Mouse (Mus musculus) thymus, postnatal 4 days (tissue): ENCODE data around the gene Slc2a8.

Experiments used
- DNase-seq: peaks from one replicate; pipeline ENCODE4 v3.0.0; 2021

Gene Slc2a8

GRCm38 (mm10) chr2:32969326-32969725, 12.6 kb downstream of the Slc2a8 start:
- no peak for DNase-seq

GRCm38 (mm10) chr2:32968024-32968614, 13.8 kb downstream of the Slc2a8 start:
- no peak for DNase-seq

- DNase-seq, result peak; percentile 86
Measured at GRCm38 (mm10) chr2:32966689-32967631, 14.9 kb downstream of the Slc2a8 start.

- no peak for DNase-seq
Measured at GRCm38 (mm10) chr2:32966184-32966688, 15.6 kb downstream of the Slc2a8 start.

GRCm38 (mm10) chr2:32965511-32966183, 16.2 kb downstream of the Slc2a8 start:
- DNase-seq, result no peak

- no peak for DNase-seq
Measured at GRCm38 (mm10) chr2:32964659-32965457, 17.0 kb downstream of the Slc2a8 start.

- no peak for DNase-seq
Measured at GRCm38 (mm10) chr2:32963981-32964380, 17.9 kb downstream of the Slc2a8 start.

- DNase-seq, result no peak
Measured at GRCm38 (mm10) chr2:32963544-32963943, 18.3 kb downstream of the Slc2a8 start.

- peak; percentile 73 for DNase-seq
Measured at GRCm38 (mm10) chr2:32962875-32963220, 19.0 kb downstream of the Slc2a8 start.

GRCm38 (mm10) chr2:32962062-32962874, 19.6 kb downstream of the Slc2a8 start:
- DNase-seq, result no peak

- DNase-seq, result peak; percentile 98
Measured at GRCm38 (mm10) chr2:32961192-32961995, 20.5 kb downstream of the Slc2a8 start, which contains the start of the genes Rpl12 and Lrsam1. Gene Rpl12 (plus strand): TSS chr2:32961559. Gene Lrsam1 (minus strand): TSS chr2:32961614.

DNA sequence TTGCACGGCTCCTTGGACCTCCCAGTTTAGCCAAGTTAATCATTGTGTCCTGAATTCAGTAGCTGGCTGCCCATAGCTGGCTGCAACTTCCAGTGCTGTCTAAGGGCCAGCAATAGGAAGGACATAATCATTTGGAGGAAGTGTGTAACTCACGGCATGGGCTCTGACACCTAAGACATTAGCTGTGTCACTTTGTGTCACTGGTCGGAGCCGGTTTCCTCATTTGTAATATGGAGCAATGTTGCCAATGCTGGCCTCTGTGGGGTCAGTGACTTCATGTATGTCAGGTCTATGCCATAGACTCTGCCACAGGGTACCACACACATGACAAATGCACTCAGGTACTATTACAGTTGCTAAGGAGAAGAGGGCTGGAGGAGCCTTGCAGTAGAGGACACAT, 21.6 kb downstream of the Slc2a8 start:
- DNase-seq, result no peak

DNA sequence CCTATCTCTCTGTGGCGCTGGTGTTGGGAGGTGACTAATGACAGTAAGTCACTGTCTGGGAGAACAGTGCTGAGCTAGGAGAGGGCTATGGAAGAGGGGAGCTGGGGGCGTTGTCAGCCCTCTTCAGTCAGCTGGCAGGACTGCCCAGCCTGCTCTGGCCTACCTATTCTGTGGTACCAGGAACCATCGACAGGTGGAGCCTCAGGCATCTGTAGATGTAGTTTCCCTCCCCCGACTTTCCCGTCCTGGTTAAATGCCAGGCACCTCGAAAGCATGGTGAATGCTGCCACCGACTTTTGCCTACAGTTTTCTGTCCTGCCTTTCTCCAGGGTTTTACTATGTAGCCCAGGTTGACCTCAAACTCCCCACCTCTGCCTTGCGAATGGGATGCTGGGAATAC, 24.5 kb downstream of the Slc2a8 start:
- peak; percentile 35 for DNase-seq

- no peak for DNase-seq
Measured at GRCm38 (mm10) chr2:32954581-32954980, 27.3 kb downstream of the Slc2a8 start.

DNA sequence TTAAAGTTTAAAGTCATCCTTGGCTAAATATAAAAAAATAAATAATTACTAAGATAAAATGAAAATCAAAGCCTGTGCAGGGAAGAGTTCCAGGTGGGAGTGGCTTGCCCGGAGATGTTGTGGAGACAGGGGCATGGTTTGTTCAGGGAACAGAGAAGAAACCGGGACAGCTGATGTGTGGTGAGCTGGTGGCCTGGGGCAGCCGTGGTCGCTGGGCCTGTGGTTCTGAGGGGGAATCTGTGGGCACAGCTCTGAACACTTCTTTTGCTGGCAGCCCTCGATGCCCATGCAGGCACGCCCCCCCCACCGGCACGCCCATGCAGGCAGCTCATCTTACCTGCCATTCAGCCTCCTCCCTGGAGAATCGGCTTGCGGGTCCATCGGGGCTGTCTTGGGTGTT, 34.4 kb downstream of the Slc2a8 start:
- DNase-seq, result no peak

GRCm38 (mm10) chr2:32940483-32940882, 41.4 kb downstream of the Slc2a8 start:
- no peak for DNase-seq

DNA sequence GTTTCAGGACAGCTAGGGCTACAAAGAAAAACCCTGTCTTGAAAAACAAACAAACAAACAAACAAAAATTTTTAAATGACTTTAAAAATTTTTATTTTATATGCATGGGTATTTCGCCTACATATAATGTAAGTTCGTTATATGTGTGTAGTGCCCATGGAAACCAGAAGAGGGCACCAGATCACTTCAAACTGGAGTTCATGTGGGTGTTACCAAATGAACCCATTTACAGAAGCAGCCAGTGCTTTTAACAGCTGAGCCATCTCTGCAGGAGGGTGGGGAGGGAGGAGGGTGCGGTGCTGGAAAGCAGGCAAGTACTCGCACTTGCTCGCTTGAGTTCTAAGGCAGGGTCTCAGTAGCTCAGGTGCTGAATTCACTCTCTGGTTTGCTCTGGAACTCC, 42.5 kb downstream of the Slc2a8 start:
- DNase-seq, result peak; percentile 72

GRCm38 (mm10) chr2:32938741-32939140, 43.1 kb downstream of the Slc2a8 start:
- no peak for DNase-seq

DNA sequence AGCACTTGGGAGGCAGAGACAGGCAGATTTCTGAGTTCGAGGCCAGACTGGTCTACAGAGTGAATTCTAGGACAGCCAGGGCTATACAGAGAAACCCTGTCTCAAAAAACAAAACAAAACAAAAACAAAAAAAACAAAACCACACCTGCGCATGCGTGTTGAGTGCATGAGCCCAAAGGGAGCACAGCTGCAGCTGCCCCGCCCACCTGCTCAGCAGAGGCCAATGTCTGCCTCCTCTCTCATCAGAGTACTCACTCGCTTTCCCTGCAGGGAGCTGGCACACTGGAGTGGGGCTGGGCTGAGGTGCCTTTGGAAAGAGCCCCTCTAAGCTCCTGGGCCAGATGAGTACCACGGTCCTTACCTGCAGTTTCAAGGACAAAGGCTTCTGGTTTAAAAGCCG, 50.2 kb downstream of the Slc2a8 start:
- DNase-seq, result peak; percentile 90

DNA sequence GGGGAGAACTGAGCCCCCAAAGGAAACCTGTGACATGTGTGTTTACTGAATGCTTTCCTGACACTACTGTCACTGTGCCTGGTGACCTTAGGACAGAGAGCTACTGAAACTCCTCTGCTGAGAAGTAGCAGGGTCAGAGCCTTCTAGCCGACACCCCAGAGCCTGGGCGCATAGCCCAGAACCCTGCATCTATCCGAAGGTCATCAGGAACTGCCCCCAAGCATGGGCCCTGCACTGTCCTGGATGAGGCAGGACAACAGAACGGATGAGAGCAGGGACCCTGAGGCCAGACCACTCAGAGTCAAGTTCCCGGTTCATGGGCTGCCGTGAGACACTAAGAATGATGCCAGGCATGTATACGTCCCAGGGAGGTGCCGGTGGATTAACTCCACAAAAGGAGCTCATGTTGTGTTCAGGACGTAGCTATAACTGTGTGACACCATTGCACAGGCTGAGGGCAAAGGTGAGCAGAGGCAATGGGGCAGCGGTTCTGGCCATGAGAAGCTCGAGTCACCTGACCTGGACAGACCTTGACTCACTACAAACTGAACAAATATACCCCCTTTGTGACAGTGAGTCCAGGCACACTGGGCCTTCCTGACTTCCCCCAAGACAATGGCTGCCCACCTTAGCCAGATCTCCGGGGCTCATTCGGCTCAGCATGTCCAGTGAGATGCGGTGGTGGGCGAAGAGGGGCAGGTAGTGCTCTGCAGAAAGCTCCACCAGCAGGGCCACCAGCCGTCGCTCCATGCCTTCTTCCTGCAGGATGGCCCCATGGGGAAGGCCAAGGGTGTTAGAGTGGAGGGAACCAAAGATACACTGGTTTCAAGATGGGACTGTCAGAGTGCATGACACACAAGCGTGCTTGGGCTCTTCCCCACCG, 52.7 kb downstream of the Slc2a8 start:
- no peak for DNase-seq
